Mouse (Mus musculus) embryo, embryonic 10 days (tissue): ENCODE measurements around the gene Mrpl57.
A peak's percentile ranks its signal among the peaks of the same experiment; 100 is the strongest.
"Not testable (repeated sequence)": the region's sequence is repeated elsewhere in the genome, so short reads cannot be mapped to it uniquely, and the experiment has no call there.

Experiments used
- DNase-seq: peaks from one replicate; pipeline ENCODE4 v3.0.0-alpha.2; 2015; ENCODE audit warnings: low spot score

Mrpl57 gene

GRCm38 (mm10) chr14:57825788-57826751, at the start of gene Mrpl57, which contains the start of gene Ska3:
Mrpl57 (plus strand) TSS chr14:57826234.
Ska3 (minus strand) TSS chr14:57826185.
- peak; percentile 98 for DNase-seq

- no peak for DNase-seq
Observed at GRCm38 (mm10) chr14:57787406-57787805, 38.6 kb upstream of the Mrpl57 start.

GRCm38 (mm10) chr14:57789311-57789710, 36.7 kb upstream of the Mrpl57 start:
- DNase-seq, result no peak

GRCm38 (mm10) chr14:57789759-57790158, 36.3 kb upstream of the Mrpl57 start:
- no peak for DNase-seq

GRCm38 (mm10) chr14:57791171-57791570, 34.9 kb upstream of the Mrpl57 start:
- no peak for DNase-seq

- no peak for DNase-seq
Observed at GRCm38 (mm10) chr14:57797551-57797950, 28.5 kb upstream of the Mrpl57 start.

GRCm38 (mm10) chr14:57797991-57798931, 27.8 kb upstream of the Mrpl57 start, which contains the start of gene Sap18:
Sap18 (plus strand) TSS chr14:57798180.
- DNase-seq, result peak; percentile 100

- no peak for DNase-seq
Observed at GRCm38 (mm10) chr14:57803731-57804130, 22.3 kb upstream of the Mrpl57 start.

GRCm38 (mm10) chr14:57808558-57808957, 17.5 kb upstream of the Mrpl57 start:
- peak; percentile 57 for DNase-seq

GRCm38 (mm10) chr14:57810886-57811285, 15.1 kb upstream of the Mrpl57 start:
- DNase-seq, result no peak

GRCm38 (mm10) chr14:57811844-57812243, 14.2 kb upstream of the Mrpl57 start:
- no peak for DNase-seq

GRCm38 (mm10) chr14:57820839-57821238, 5.2 kb upstream of the Mrpl57 start:
- DNase-seq, result no peak

- no peak for DNase-seq
Observed at GRCm38 (mm10) chr14:57827284-57827683, 1.2 kb downstream of the Mrpl57 start.

GRCm38 (mm10) chr14:57833526-57833925, 7.5 kb downstream of the Mrpl57 start:
- DNase-seq, result no peak

GRCm38 (mm10) chr14:57835157-57835556, 9.1 kb downstream of the Mrpl57 start:
- DNase-seq, result no peak

GRCm38 (mm10) chr14:57844535-57844934, 18.5 kb downstream of the Mrpl57 start:
- DNase-seq, result no peak

- not testable (repeated sequence) for DNase-seq
Observed at GRCm38 (mm10) chr14:57848061-57848460, 22.0 kb downstream of the Mrpl57 start.

- DNase-seq, result no peak
Observed at GRCm38 (mm10) chr14:57848646-57849045, 22.6 kb downstream of the Mrpl57 start.

GRCm38 (mm10) chr14:57850330-57850729, 24.3 kb downstream of the Mrpl57 start:
- no peak for DNase-seq

- DNase-seq, result no peak
Observed at GRCm38 (mm10) chr14:57852961-57853360, 26.9 kb downstream of the Mrpl57 start.

- not testable (repeated sequence) for DNase-seq
Observed at GRCm38 (mm10) chr14:57856037-57856436, 30.0 kb downstream of the Mrpl57 start.

- no peak for DNase-seq
Observed at GRCm38 (mm10) chr14:57858601-57859000, 32.6 kb downstream of the Mrpl57 start.
